Mouse (Mus musculus) heart, postnatal 10 days (tissue): ENCODE data around the gene Nle1. TPM values are rescaled to one million over a fixed set of nuclear protein-coding genes. Genes with fewer than 3 reads are reported as not detected.
A peak's percentile ranks its signal among the peaks of the same experiment; 100 is the strongest.

ENCODE experiments used
- DNase-seq, 2 experiments: peaks; one replicate each; pipeline ENCODE4 v3.0.0; 2021
- intact Hi-C: fragments of 180-260 bp; cut with DNase I; formaldehyde crosslinking; loops from one replicate; pipeline ENCODE4 v1.15.1; 2025
- total RNA-seq, 2 experiments: library from RNA; stranded (reverse); gene quantifications; 2 replicates each; pipeline ENCODE4 v1.2.3; 2021

The Nle1 gene
- total RNA-seq, 2 experiments from 2014 or later: 11.2 to 13.8 TPM

GRCm38 (mm10) chr11:82871031-82871446 is 37.2 kb downstream of the Nle1 start, which contains the start of gene Rffl:
Rffl (minus strand) TSS chr11:82871210.
- peak; percentile 93 to 97 for DNase-seq
- intact Hi-C loops: loop anchor here (1.0 kb wide), 1 partner anchor 52 kb away; no protein-coding TSS in a partner anchor

DNA sequence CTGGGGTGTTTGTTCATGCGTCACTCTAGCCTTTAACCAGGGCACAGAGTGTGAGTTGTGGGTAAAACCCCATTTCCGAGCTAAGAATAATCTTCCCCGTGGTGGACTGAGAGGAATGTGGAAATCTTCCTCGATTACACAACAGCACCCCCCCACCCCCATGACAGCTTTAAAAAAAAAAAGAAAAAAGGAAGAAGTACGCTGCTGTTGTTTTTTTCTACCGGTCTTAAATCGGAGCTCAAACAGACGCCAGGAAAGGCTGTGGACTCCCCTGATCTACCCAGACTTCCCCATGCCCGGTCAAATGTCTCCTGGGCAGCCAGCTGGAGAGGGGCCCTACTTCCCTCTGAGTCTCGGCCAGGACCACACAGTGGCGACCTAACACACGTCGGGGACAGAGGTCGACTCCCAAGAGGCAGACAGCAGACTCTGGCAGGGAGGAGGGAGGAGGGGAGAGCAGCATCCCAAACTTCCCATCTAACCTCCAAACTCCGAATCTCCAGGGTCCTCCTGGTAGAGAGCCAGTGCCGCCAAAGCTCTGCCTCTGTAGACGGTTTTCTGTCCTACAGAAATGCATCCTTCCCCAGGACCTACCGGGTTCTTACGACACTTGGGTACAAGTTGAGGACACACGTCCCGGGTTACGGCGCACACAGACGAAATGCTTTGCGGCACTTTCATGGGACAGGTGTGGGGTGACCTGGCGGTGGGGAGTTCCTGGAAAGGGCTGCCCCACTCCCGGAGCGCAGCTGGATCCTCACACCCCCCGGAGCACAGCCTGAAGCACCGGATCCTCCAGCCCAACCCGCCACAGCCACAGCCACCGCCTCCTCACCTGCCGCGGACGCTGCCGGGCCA is 37.8 kb downstream of the Nle1 start:
- intact Hi-C loops: loop anchor here (1.0 kb wide), 1 partner anchor 51 kb away; no protein-coding TSS in a partner anchor
- DNase-seq: peak; percentile 57 to 67

GRCm38 (mm10) chr11:82869506-82870172 is 38.6 kb downstream of the Nle1 start:
- intact Hi-C loops: no loop called here
- no peak for DNase-seq

DNA sequence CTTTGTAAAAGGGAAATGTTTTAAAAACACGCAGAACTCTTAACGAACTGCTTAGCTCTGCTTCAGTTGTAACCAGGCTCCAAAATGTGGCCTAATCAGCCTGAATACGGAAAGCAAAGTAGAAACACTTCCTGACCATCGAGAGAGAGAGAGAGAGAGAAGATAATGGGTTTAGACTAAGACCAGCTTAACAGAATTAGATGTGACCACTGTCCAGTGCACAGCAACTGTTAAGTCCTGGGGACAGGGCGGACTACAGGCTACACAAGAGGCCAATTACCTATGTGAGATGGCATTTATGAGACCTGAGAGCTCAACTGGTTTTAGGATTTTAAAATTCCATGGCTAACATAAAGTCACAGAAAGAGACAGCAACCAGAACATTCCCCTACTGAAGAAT is 40.3 kb downstream of the Nle1 start:
- DNase-seq: no peak
- intact Hi-C loops: no loop called here

- intact Hi-C loops: no loop called here
These were observed 41.2 kb downstream of the Nle1 start for GRCm38 (mm10) chr11:82866850-82867564.

DNA sequence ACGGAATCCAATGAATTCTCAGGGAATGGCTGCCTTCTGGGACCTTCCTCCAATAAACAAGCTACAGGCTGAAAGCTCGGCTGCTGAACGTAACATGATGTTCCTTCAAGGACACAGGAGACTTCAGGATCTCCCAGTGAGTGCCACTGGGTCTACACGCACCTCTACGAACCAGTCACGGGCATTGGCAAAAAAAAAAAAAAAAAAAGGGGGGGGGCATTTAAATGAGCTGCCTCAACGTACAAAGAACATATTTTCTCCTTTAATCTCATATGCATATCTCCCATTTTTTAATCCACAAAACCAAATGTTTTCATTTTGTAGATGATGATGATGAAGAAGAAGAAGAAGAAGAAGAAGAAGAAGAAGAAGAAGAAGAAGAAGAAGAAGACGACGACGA is 42.3 kb downstream of the Nle1 start:
- intact Hi-C loops: no loop called here
- DNase-seq: no peak

More at GRCm38 (mm10) chr11:82866850-82867564, 41.2 kb downstream of the Nle1 start:
- no peak for DNase-seq

GRCm38 (mm10) chr11:82863488-82863931 is 44.7 kb downstream of the Nle1 start:
- no peak for DNase-seq
- intact Hi-C loops: no loop called here

GRCm38 (mm10) chr11:82863059-82863458 is 45.2 kb downstream of the Nle1 start:
- intact Hi-C loops: no loop called here
- no peak for DNase-seq

DNA sequence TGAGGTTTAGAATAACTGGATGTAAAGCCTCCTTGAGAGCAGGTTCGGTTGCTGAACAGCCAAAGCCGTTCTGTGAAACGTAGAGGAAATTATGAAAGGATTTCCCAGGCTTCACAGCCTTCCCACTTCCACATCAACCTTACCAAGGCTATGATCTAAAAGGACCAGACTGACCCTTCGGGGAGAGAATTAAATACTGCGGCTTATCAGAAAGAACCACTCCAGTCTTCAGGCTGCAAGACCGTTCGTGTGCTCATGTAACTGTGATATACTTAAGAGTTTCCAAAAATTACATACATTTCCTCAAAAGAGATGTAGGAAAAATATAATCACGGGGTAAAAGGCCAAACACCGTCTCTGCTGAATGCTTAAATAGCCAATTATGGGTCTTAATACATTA is 45.6 kb downstream of the Nle1 start:
- intact Hi-C loops: no loop called here
- DNase-seq: no peak

DNA sequence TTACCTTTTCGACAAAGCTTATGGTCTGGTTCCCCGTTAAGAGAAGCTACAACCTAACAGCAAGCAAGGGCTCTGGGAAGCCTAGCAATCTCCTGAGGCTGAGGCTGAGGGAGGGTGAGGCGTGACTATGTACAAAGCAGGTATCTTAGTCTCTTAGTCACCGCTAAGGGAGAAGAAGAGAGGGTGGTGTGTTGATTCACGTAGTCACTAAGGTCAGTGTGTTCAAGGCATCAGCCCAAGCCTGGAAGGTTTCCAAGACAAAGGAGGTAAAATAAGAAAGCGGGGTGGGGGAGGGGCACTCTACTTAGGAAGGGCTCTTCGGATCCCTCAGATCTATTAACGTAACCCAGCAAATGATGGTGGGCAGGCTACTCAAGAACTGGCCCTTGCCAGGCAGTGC is 46.7 kb downstream of the Nle1 start:
- DNase-seq: no peak
- intact Hi-C loops: no loop called here

DNA sequence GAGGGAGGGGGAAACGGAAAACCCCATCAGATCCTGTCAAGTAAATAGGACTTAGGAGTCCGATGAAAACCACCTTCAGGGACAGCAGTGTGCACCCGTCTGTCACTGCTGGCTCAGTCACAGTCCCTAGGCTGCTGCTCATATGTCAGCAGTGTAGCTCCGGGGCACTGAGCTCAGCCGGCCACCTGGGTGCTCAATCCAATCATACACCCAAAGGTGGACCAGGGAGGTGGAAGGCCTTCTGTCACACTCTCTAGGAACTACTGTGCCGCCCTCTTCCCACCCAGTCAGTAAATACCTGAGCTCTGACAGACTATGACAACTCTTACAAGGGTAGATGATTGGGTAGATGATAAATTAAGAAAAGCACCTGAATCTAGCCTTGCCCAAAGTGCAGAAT is 47.5 kb downstream of the Nle1 start:
- no peak for DNase-seq
- intact Hi-C loops: no loop called here

DNA sequence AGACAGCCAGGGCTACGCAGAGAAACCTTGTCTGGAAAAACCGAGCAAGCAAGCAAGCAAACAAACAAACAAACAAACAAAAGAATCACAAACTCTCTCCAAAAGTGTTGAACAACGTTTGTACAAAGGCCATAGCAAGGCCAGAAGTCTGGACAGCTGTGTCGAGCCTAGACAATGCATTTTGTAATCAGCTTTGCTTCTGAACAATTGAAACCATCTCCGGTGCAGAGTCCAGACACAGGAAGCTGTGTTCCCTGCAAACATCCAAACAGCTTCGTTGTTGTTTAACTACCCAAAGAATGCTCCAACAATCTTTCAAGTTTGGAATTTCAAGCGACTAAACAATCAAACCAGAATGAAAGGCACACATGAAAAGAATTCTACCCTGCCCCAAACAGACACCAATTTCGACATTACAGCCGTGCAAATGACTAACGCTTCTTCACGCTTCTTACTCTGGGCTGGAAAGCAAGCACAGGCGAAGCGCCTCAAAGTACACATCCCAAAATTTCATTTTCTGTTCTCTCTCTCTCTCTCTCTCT is 50.8 kb downstream of the Nle1 start:
- peak in 1 of 2 experiments; percentile 19 for DNase-seq
- intact Hi-C loops: no loop called here

DNA sequence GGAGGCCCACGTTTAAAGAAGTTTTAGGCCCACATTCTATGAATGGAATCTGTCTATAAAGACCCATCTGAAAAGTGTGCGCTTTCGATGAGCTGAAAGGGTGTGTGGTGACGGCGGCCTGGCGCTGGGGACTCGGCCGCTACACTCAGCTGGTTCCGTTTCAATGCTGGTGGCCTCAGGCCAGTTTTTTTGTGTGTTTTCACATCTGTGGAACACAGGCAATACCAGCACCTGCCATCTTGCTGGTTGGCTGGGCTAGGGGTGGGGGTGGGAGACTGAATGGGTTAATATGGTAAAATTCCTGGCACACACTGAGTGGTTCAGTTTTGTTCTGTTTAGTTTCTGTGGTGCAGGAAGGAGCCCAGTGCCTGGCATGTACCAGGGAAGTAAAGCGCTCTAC is 52.2 kb downstream of the Nle1 start:
- no peak for DNase-seq
- intact Hi-C loops: no loop called here

DNA sequence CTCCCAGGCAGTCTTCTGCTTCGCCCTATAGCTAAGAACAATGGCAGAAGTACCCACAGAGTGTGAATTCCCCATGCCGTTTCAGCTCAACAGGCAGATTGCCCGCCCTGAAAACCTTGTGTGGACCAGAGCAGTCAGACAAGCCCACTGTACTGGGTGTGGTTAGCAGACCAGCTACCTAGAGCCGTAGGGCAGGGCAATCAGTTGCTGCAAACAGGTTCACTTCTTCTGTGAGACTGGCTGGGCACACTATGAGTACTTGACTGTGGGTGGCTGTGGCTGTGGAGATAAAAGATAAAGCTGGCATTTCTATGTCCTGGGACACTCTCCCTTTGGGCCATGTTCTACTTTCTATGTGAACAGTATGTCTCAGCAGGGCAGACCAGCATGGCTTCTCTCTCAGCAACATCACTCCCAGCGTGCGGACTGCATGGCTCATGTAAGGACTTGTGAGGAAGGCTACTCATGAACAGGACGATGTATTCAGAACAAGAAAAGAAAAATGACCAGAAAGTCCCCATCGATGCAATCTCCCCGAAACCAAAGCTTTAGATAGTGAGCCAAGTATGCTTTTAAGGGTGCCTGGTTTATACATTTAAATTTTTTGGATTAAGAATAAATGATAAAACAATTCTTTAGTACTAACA is 52.8 kb downstream of the Nle1 start:
- intact Hi-C loops: no loop called here
- no peak for DNase-seq

GRCm38 (mm10) chr11:82854111-82854510 is 54.1 kb downstream of the Nle1 start:
- DNase-seq: no peak
- intact Hi-C loops: no loop called here

GRCm38 (mm10) chr11:82852958-82853357 is 55.3 kb downstream of the Nle1 start:
- DNase-seq: no peak
- intact Hi-C loops: no loop called here

GRCm38 (mm10) chr11:82852540-82852939 is 55.7 kb downstream of the Nle1 start:
- DNase-seq: no peak
- intact Hi-C loops: no loop called here

DNA sequence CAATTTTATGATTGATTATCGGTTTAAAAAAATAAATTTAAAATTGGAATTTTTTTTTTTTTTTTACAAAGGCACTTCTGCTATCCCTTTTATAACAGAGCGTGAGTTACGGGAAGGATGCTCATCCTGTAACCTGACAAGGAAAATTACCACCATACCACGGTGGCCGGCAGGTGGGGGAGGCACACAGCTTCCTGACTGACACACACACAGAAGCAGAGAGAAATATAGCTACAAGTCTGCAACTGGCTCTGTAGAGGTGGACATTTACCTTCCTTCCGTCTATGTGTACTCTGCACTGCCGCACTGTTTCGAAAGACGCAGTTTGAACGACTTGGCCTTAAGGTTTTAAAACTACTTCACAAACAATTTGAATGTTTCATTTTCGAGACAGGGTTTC is 56.1 kb downstream of the Nle1 start:
- intact Hi-C loops: no loop called here
- DNase-seq: no peak
